In genomic region chr11:104512436-104512835, GRCm38 (mm10) we compare ENCODE assay signal across 12 mouse cellular contexts.
"Had no signal": no experiment of that assay in that cellular context is flagged by ENCODE, and none has a peak within 500 bp of the region (broad histone marks: within the 10 kb centered on the region; RNA-seq: fewer than 3 reads in every experiment).

No protein-coding gene starts in this region.

- ATAC-seq: liver, embryonic 12.5 days had no signal

- DNase-seq: kidney, adult 9 months; kidney, postnatal 14 days; kidney, postnatal 4 days; layer of hippocampus, adult 9-11 months; liver; lung, adult 18-20 months; lung, postnatal 10 days; lung, postnatal 36 days; midbrain, embryonic 14.5 days; thymus, adult 2 months; thymus, postnatal 25 days had no signal
